Mouse (Mus musculus) thymus, adult 2 months (tissue): Measurements from ENCODE around the gene P2ry1.

Source experiments
- CTCF ChIP-seq: fragments of 200-500 bp; IDR thresholded peaks from 2 replicates; pipeline ENCODE4 v1.5.1; 2012; ENCODE audit warnings: mild to moderate bottlenecking, control low read depth, low read length, moderate library complexity, borderline replicate concordance; ENCODE audit not compliant: control insufficient read depth, poor library complexity, insufficient read depth; ENCODE audit errors: extremely low read depth
- POLR2A ChIP-seq: fragments of 200-500 bp; IDR thresholded peaks from 2 replicates; pipeline ENCODE4 v1.6.1; 2012; ENCODE audit warnings: mild to moderate bottlenecking, low read length, control low read depth, moderate library complexity; ENCODE audit not compliant: control insufficient read depth, poor library complexity, insufficient read depth; ENCODE audit errors: extremely low read depth

GRCm38 (mm10) chr3:61049976-61050672 is 47.5 kb downstream of the P2ry1 start:
- no peak for TF ChIP-seq POLR2A
- TF ChIP-seq CTCF, result no peak
